Mouse (Mus musculus): ENCODE results near the gene Spaar.

- TF ChIP-seq CTCF (IDR thresholded peaks at IDR 0.05) (no peak), POLR2A (IDR thresholded peaks at IDR 0.05; ENCODE audit: insufficient read depth, low read depth, low read length) (no peak)
These were observed 16.1 kb upstream of the Spaar start for GRCm38 (mm10) chr4:43713652-43714219.
